ENCODE assay signal across 26 mouse cellular contexts in genomic region chr13:43362353-43362752, GRCm38 (mm10). TPM values are rescaled to one million over a fixed set of nuclear protein-coding genes. Genes with fewer than 3 reads are reported as not detected.
DNase-seq lines count a peak whose midpoint lies in the region; ATAC-seq lines count a peak whose summit lies in the region.
"Had no signal": no experiment of that assay in that cellular context is flagged by ENCODE, and none has a peak within 500 bp of the region (broad histone marks: within the 10 kb centered on the region; RNA-seq: fewer than 3 reads in every experiment).

No protein-coding gene starts in this region.

- no peaks in the 10 kb centered on the region for H3K27me3 ChIP-seq in neural tube, embryonic 13.5 days
- no peaks in the 10 kb centered on the region for H3K27me3 ChIP-seq in neural tube, embryonic 15.5 days (replicated peaks)
- H3K27me3 ChIP-seq: embryonic facial prominence, embryonic 13.5 days; forebrain, embryonic 15.5 days; hindbrain, embryonic 15.5 days; intestine, embryonic 15.5 days; limb, embryonic 15.5 days; megakaryocyte, embryonic 14.5 days had no signal

- H3K4me2 ChIP-seq in neural tube, embryonic 13.5 days, result no peak overlapping the region
- no peak overlapping the region for H3K4me2 ChIP-seq in neural tube, embryonic 15.5 days
- H3K4me2 ChIP-seq: embryonic facial prominence, embryonic 13.5 days; forebrain, embryonic 15.5 days; hindbrain, embryonic 15.5 days; intestine, embryonic 15.5 days; limb, embryonic 15.5 days had no signal

- H3K4me1 ChIP-seq in neural tube, embryonic 13.5 days (replicated peaks), result peaks cover 16% of the 10 kb centered on the region
- H3K4me1 ChIP-seq in neural tube, embryonic 15.5 days, result peaks cover 15% of the 10 kb centered on the region

- H3K36me3 ChIP-seq in neural tube, embryonic 13.5 days, result no peaks in the 10 kb centered on the region
- no peaks in the 10 kb centered on the region for H3K36me3 ChIP-seq in neural tube, embryonic 15.5 days
- H3K36me3 ChIP-seq: embryonic facial prominence, embryonic 13.5 days; forebrain, embryonic 15.5 days; hindbrain, embryonic 15.5 days; intestine, embryonic 15.5 days; limb, embryonic 15.5 days had no signal

- 0 out of 2 replicates have a peak overlapping the region, but pooled peaks have one; percentile 23 for H3K27ac ChIP-seq in neural tube, embryonic 13.5 days (replicated peaks)
- H3K27ac ChIP-seq in neural tube, embryonic 15.5 days (replicated peaks), result no peak overlapping the region
- H3K27ac ChIP-seq: embryonic facial prominence, embryonic 13.5 days; forebrain, embryonic 15.5 days; heart, adult 2 months; hindbrain, embryonic 15.5 days; intestine, embryonic 15.5 days; layer of hippocampus, adult 2 months; limb, embryonic 15.5 days; stomach, postnatal 0 days had no signal

- peak; percentile 23 for DNase-seq in adrenal gland, postnatal 10 days
- no peak for DNase-seq in adrenal gland, postnatal 25 days
- DNase-seq in kidney, adult 8-10 months, result peak; percentile 21 to 57
- DNase-seq in kidney, adult 11 months, result no peak
- no peak for DNase-seq in yolk sac, embryonic 10.5 days (ENCODE audit: low spot score)
- DNase-seq in urinary bladder, postnatal 14 days (ENCODE audit: low spot score), result no peak
- DNase-seq: cerebellum, adult 9-10 months; gastrocnemius, postnatal 25 days; heart, adult 2 months; heart, postnatal 4 days; layer of hippocampus, postnatal 36 days; retina, postnatal 1 day; right cerebral cortex, postnatal 4 days; thymus, postnatal 14 days had no signal

- no peaks in the 10 kb centered on the region for H3K9me3 ChIP-seq in neural tube, embryonic 13.5 days
- no peaks in the 10 kb centered on the region for H3K9me3 ChIP-seq in neural tube, embryonic 15.5 days (replicated peaks)
- H3K9me3 ChIP-seq: embryonic facial prominence, embryonic 13.5 days; forebrain, embryonic 15.5 days; hindbrain, embryonic 15.5 days; intestine, embryonic 15.5 days; limb, embryonic 15.5 days had no signal

- H3K4me3 ChIP-seq in neural tube, embryonic 13.5 days, result no peak overlapping the region
- no peak overlapping the region for H3K4me3 ChIP-seq in neural tube, embryonic 15.5 days (replicated peaks)
- H3K4me3 ChIP-seq: embryonic facial prominence, embryonic 13.5 days; forebrain, embryonic 15.5 days; heart, adult 2 months; hindbrain, embryonic 15.5 days; intestine, embryonic 15.5 days; layer of hippocampus, adult 2 months; limb, embryonic 15.5 days; megakaryocyte, embryonic 14.5 days had no signal

- 65% methylated on average over 9 of the region's 9 CpGs for WGBS in neural tube, embryonic 13.5 days
- 62% methylated on average over 9 of the region's 9 CpGs for WGBS in neural tube, embryonic 15.5 days

- no peak for ATAC-seq in neural tube, embryonic 13.5 days (ENCODE audit: low read depth)
- ATAC-seq in neural tube, embryonic 15.5 days (ENCODE audit: low FRiP score), result no peak
- ATAC-seq: activated CD4-positive, CD25-positive, alpha-beta regulatory T cell, adult 4 months; forebrain, embryonic 15.5 days; intestine, embryonic 15.5 days; midbrain, embryonic 16.5 days had no signal

- no peak overlapping the region for H3K9ac ChIP-seq in neural tube, embryonic 13.5 days
- H3K9ac ChIP-seq in neural tube, embryonic 15.5 days (replicated peaks), result no peak overlapping the region
- H3K9ac ChIP-seq: embryonic facial prominence, embryonic 13.5 days; forebrain, embryonic 15.5 days; hindbrain, embryonic 15.5 days; intestine, embryonic 15.5 days; limb, embryonic 15.5 days had no signal

RNA-seq across cellular contexts. Expression of gene Sirt5, which starts 2.9 kb away (rescaled TPM):
- 10 to 100 TPM; 24.9 to 34.0 TPM for total RNA-seq in adrenal gland, postnatal 10 days (2021)
- total RNA-seq in adrenal gland, postnatal 25 days (2021), result 28.4 and 32.7 TPM in 2 replicates
- polyA plus RNA-seq in neural tube, embryonic 13.5 days (2015; fragmentation: Nextera tagmentation; extraction: Ambion mirVana), result 30.6 and 33.4 TPM in 2 replicates
- 33.2 and 34.2 TPM in 2 replicates for polyA plus RNA-seq in neural tube, embryonic 15.5 days (2015; fragmentation: Nextera tagmentation; extraction: Ambion mirVana)

RNA-seq across cellular contexts. Expression of gene Nol7, which starts 35.8 kb away (rescaled TPM):
- 100 to 1,000 TPM; 109 to 122 TPM for total RNA-seq in adrenal gland, postnatal 10 days (2021)
- 116 TPM in 2 replicates for total RNA-seq in adrenal gland, postnatal 25 days (2021)
- 159 and 170 TPM in 2 replicates for polyA plus RNA-seq in neural tube, embryonic 13.5 days (2015; fragmentation: Nextera tagmentation; extraction: Ambion mirVana)
- polyA plus RNA-seq in neural tube, embryonic 15.5 days (2015; fragmentation: Nextera tagmentation; extraction: Ambion mirVana), result 173 and 187 TPM in 2 replicates

RNA-seq across cellular contexts. Expression of gene Gfod1, which starts 58.4 kb away (rescaled TPM):
- 10 to 100 TPM; 10.1 to 11.7 TPM for total RNA-seq in adrenal gland, postnatal 10 days (2021)
- total RNA-seq in adrenal gland, postnatal 25 days (2021), result 9.0 and 9.9 TPM in 2 replicates
- 1.8 and 2.0 TPM in 2 replicates for polyA plus RNA-seq in neural tube, embryonic 13.5 days (2015; fragmentation: Nextera tagmentation; extraction: Ambion mirVana)
- polyA plus RNA-seq in neural tube, embryonic 15.5 days (2015; fragmentation: Nextera tagmentation; extraction: Ambion mirVana), result 1.9 and 2.7 TPM in 2 replicates

Comparison
In these comparisons a context has a peak if more than half of its experiments do, and no peak if none do; other contexts are left out.
1. DNase-seq: peak in adrenal gland, postnatal 10 days (single experiment) and kidney, adult 8-10 months (2 of 2); none in adrenal gland, postnatal 25 days (single experiment), kidney, adult 11 months (single experiment), yolk sac, embryonic 10.5 days (single experiment) and urinary bladder, postnatal 14 days (single experiment).